Mouse (Mus musculus): ENCODE measurements around the gene Mgat5. TPM values are rescaled to one million over a fixed set of nuclear protein-coding genes. Genes with fewer than 3 reads are reported as not detected.

Gene Mgat5
- total RNA-seq, 2 experiments from 2014 or later: 9.4 to 10.8 TPM

- no peak for ATAC-seq (replicated peaks; ENCODE audit: low FRiP score, poor library complexity, severe bottlenecking)
These were observed 43.6 kb downstream of the Mgat5 start for GRCm38 (mm10) chr1:127248433-127248832.

GRCm38 (mm10) chr1:127249621-127250020 is 44.8 kb downstream of the Mgat5 start:
- ATAC-seq (replicated peaks; ENCODE audit: low FRiP score, poor library complexity, severe bottlenecking): no peak

DNA sequence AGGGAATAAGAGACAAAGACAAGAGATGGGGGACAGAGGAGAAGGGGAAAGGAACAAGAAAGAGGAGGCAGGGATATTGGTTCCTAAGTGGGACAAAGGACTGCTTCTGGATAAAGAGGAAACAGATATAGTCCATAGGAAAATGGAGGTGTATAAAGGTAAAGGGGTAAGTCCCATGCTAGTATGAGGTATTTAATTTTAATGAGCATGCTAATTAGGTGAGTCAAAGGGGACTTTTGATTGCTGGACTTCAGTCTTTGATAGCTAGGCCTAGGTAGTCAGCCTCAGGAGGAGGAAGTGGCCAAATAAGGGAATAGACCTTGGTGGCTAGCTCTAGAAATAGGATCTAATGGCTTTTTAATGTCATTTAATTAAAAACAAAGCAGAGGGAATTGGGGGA is 45.5 kb downstream of the Mgat5 start:
- ATAC-seq (replicated peaks; ENCODE audit: low FRiP score, poor library complexity, severe bottlenecking): no peak

- no peak for ATAC-seq (replicated peaks; ENCODE audit: low FRiP score, poor library complexity, severe bottlenecking)
These were observed 46.9 kb downstream of the Mgat5 start for GRCm38 (mm10) chr1:127251751-127252150.

- ATAC-seq (replicated peaks; ENCODE audit: low FRiP score, poor library complexity, severe bottlenecking): no peak
These were observed 52.2 kb downstream of the Mgat5 start for GRCm38 (mm10) chr1:127257005-127257404.

GRCm38 (mm10) chr1:127259669-127260068 is 54.9 kb downstream of the Mgat5 start:
- no peak for ATAC-seq (replicated peaks; ENCODE audit: low FRiP score, poor library complexity, severe bottlenecking)

GRCm38 (mm10) chr1:127260969-127261368 is 56.2 kb downstream of the Mgat5 start:
- ATAC-seq (replicated peaks; ENCODE audit: low FRiP score, poor library complexity, severe bottlenecking): no peak

GRCm38 (mm10) chr1:127262170-127262837 is 57.5 kb downstream of the Mgat5 start:
- ATAC-seq (replicated peaks; ENCODE audit: low FRiP score, poor library complexity, severe bottlenecking): no peak

DNA sequence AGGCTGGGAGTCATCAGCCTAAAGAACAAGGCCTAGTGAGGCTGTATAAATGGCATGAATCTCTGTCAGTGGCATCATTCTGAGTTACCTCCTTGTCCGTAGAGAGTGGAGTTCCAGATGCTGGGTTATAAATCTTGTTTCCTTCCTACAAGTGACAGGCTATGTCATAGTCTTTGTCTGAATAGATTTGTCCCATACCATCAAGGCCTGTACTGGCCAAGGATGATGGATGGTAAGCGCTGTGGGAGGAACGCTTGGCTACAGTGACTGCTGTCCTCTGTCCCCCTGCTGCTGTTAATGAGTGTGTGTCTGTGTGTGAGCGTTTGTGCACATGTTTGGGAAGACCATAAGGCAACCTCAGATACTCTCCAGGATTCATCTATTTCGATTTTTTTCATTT is 63.2 kb downstream of the Mgat5 start:
- ATAC-seq (replicated peaks; ENCODE audit: low FRiP score, poor library complexity, severe bottlenecking): no peak

DNA sequence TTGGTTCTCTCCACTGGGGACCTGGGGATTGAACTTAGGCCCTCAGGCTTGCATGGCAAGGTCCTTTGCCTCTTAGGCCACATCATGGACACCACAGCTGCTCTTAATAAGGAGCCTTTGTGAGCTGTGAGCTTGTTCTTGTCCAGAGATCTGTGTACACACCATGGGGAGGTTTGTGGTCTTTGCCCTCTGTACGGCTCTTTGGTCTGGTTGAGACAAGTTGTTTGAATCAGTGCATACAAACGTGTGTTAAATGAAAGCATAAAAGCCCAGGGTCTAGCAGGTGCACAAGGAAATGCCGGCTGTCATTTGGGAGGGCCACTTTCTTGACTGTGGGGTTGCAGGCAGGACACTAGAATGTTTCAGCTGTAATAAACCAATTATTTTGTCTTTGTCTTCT is 64.5 kb downstream of the Mgat5 start:
- no peak for ATAC-seq (replicated peaks; ENCODE audit: low FRiP score, poor library complexity, severe bottlenecking)

- ATAC-seq (replicated peaks; ENCODE audit: low FRiP score, poor library complexity, severe bottlenecking): no peak
These were observed 65.6 kb downstream of the Mgat5 start for GRCm38 (mm10) chr1:127270273-127271020.

DNA sequence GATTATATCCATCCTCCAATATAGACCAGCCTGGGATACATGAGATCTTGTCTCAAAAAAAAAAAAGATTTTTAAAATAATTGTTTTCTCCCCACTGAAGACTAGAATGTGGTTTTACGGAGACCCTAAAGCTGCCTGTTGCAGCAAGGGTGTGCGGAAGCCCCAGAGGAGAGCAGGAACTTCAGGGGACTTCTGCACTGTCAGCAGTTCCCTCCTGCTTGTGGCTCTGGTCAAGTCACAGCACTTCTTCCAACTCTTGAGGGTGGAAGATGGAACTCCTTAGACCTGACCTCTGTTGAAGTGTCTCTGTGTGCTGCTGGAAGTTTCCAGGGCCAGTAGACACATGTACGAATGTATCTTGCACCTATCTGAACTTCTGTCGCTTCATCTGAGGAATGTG is 66.3 kb downstream of the Mgat5 start:
- no peak for ATAC-seq (replicated peaks; ENCODE audit: low FRiP score, poor library complexity, severe bottlenecking)

GRCm38 (mm10) chr1:127273363-127273762 is 68.5 kb downstream of the Mgat5 start:
- no peak for ATAC-seq (replicated peaks; ENCODE audit: low FRiP score, poor library complexity, severe bottlenecking)

GRCm38 (mm10) chr1:127275572-127276324 is 70.9 kb downstream of the Mgat5 start:
- no peak for ATAC-seq (replicated peaks; ENCODE audit: low FRiP score, poor library complexity, severe bottlenecking)

DNA sequence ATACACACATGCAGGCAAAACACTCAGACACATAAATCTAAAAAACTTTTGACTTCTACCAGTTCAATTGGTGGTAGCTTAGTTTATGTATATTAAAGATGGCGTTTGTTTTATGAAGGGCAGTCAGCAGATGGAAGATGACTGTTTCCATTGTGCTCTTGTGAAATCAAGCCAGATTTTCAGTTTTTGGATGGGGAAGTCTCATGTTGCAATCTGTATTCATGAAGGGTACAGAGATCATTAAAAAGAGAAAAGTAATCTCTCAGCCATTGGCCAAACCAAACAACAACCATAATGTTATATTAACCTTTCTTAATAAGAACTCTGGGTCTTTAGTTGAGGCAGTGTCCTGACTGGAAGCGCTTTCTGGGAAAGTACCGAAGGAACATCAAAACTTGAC is 73.3 kb downstream of the Mgat5 start:
- ATAC-seq (replicated peaks; ENCODE audit: low FRiP score, poor library complexity, severe bottlenecking): no peak

GRCm38 (mm10) chr1:127280256-127280655 is 75.4 kb downstream of the Mgat5 start:
- no peak for ATAC-seq (replicated peaks; ENCODE audit: low FRiP score, poor library complexity, severe bottlenecking)

DNA sequence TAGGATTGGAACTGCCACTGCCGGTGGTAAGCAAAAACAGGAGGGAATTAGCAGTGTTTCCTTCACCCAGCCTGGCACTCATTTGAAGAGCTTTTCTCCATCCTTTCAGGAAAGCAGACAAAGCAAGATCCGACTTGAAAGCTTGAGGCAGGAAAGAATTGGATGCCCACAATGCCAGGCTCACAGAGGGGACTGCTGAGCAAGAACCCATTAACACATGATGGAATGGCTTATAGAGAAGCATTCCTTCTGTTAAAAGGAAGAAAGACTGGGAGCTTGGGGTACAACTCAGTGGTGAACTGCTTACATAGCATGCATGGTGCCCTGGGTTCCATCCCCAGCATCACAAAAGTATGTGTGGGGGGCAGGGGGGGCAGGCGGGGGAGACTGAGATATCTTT is 80.2 kb downstream of the Mgat5 start:
- ATAC-seq (replicated peaks; ENCODE audit: low FRiP score, poor library complexity, severe bottlenecking): no peak

- no peak for ATAC-seq (replicated peaks; ENCODE audit: low FRiP score, poor library complexity, severe bottlenecking)
These were observed 82.7 kb downstream of the Mgat5 start for GRCm38 (mm10) chr1:127287505-127287904.

GRCm38 (mm10) chr1:127290879-127291278 is 86.1 kb downstream of the Mgat5 start:
- no peak for ATAC-seq (replicated peaks; ENCODE audit: low FRiP score, poor library complexity, severe bottlenecking)

DNA sequence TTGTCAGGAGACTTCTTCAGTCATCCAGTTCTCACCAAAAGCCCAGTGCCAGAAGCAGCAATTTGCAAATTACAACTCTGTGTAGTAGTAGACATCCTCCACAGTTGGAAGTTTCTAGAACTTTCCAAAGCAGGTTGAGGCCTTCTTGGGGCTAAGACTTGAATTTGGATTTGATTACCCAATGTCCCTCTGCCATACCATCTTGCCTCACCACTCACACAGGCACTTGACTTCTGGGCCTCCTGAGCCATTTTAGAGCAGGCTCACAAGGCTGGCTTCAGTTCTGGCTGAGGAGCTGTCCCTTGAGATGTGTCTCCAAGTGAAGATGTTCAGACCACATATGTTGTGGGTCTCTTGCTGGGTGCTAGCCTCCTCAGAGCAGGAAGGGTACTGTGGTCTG is 86.9 kb downstream of the Mgat5 start:
- ATAC-seq (replicated peaks; ENCODE audit: low FRiP score, poor library complexity, severe bottlenecking): no peak

- ATAC-seq (replicated peaks; ENCODE audit: low FRiP score, poor library complexity, severe bottlenecking): no peak
These were observed 88.5 kb downstream of the Mgat5 start for GRCm38 (mm10) chr1:127293286-127293685.

Data from erythroblast, adult 5-6 weeks (primary cell).